Mouse (Mus musculus) midbrain, postnatal 0 days (tissue): ENCODE data around the gene Rplp2. TPM values are rescaled to one million over a fixed set of nuclear protein-coding genes. Genes with fewer than 3 reads are reported as not detected.

Experiments used
- ATAC-seq: fragments of 200-750 bp; cut with Nextera tagmentation; 2 replicates; pipeline ENCODE4 v1.8.0; 2017; ENCODE audit warnings: moderate number of reproducible peaks, mild to moderate bottlenecking, moderate TSS enrichment, moderate library complexity; ENCODE audit not compliant: low FRiP score
- DNase-seq: peaks from one replicate; pipeline ENCODE4 v3.0.0-alpha.2; 2015; ENCODE audit warnings: low spot score
- H3K27ac ChIP-seq: fragments of 300-500 bp; sonication (generic); 2 replicates; pipeline ENCODE4 v1.5.1; 2014; ENCODE audit warnings: low read depth, mild to moderate bottlenecking, low read length, mixed read lengths
- H3K27me3 ChIP-seq: fragments of 300-500 bp; sonication (generic); 2 replicates; pipeline ENCODE4 v1.6.1; 2014; ENCODE audit warnings: low read length, control low read depth, mixed read lengths; ENCODE audit not compliant: insufficient read depth
- H3K36me3 ChIP-seq: fragments of 300-500 bp; sonication (generic); 2 replicates; pipeline ENCODE4 v1.6.1; 2014; ENCODE audit warnings: low read length, control low read depth, mixed read lengths; ENCODE audit not compliant: insufficient read depth
- H3K4me1 ChIP-seq: fragments of 300-500 bp; sonication (generic); 2 replicates; pipeline ENCODE4 v1.6.1; 2014; ENCODE audit warnings: mild to moderate bottlenecking, control low read depth, antibody characterized with exemption, low read length, mixed read lengths; ENCODE audit not compliant: insufficient read depth
- H3K4me2 ChIP-seq: fragments of 300-500 bp; sonication (generic); 2 replicates; pipeline ENCODE4 v1.6.1; 2014; ENCODE audit warnings: low read depth, mild to moderate bottlenecking, low read length, mixed read lengths; ENCODE audit not compliant: poor library complexity, severe bottlenecking
- H3K4me3 ChIP-seq: fragments of 300-500 bp; sonication (generic); 2 replicates; pipeline ENCODE4 v1.5.1; 2014; ENCODE audit warnings: low read depth, mild to moderate bottlenecking, low read length, moderate library complexity
- H3K9ac ChIP-seq: fragments of 300-500 bp; sonication (generic); replicated peaks from 2 replicates; pipeline ENCODE4 v1.6.1; 2014; ENCODE audit warnings: mild to moderate bottlenecking, low read length, moderate library complexity, mixed read lengths; ENCODE audit not compliant: poor library complexity, severe bottlenecking
- H3K9me3 ChIP-seq: fragments of 300-500 bp; sonication (generic); 2 replicates; pipeline ENCODE4 v1.6.1; 2016; ENCODE audit warnings: low read length, control low read depth
- CTCF ChIP-seq: IDR thresholded peaks from 2 replicates; pipeline ENCODE4 v1.5.1; 2016; ENCODE audit warnings: antibody characterized with exemption, mild to moderate bottlenecking
- WGBS: fragments of 180-500 bp; shearing (Covaris S2); extraction: QIAGEN DNeasy Blood & Tissue Kit; methylation state at CpG from one replicate; pipeline ENCODE4 v1.1.7; 2014; 5-methylcytosine and 5-hydroxymethylcytosine counted together
- polyA plus RNA-seq: library from polyadenylated mRNA; unstranded; fragments of >200 nt; fragmentation: Nextera tagmentation; extraction: Ambion mirVana; gene quantifications from 2 replicates; pipeline ENCODE4 v1.2.1, GENCODE M21; 2015
- total RNA-seq: library from RNA; depleted of rRNA; stranded (reverse); fragments of >200 nt; gene quantifications from 2 replicates; pipeline ENCODE4 v1.2.3, GENCODE M21; 2014

Gene Rplp2
- total and polyA plus RNA-seq, 2 experiments from 2014 or later: 180 to 852 TPM

DNA sequence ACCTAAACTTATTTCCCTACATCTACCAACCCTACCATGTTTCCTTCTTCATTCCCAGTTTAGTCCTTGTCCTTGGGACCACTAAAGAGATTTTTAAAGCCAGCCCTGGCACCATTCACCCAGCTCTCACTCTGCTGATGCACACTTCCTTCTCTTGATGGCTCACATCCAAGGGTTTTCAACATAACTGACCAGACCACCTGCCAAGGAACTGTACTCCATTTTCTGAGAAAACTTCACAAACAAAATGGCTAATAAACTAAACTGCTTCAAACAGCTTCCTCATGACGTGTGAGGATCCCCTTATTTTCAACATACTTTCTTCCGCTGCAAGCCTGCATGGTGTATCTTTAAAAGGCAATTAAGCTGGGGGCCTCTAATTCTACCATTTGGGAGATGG is 6.5 kb downstream of the Rplp2 start:
- no peak overlapping the region for H3K4me2 ChIP-seq
- no peak for TF ChIP-seq CTCF
- no peak overlapping the region for H3K27ac ChIP-seq
- no peak overlapping the region for H3K4me3 ChIP-seq
- H3K36me3 ChIP-seq: peaks cover 23% of the 10 kb centered on the region
- 75% methylated on average over 2 of the region's 2 CpGs for WGBS
- ATAC-seq (no peak), DNase-seq (no peak)
- H3K9ac ChIP-seq: no peak overlapping the region
- H3K27me3 ChIP-seq: no peaks in the 10 kb centered on the region
- peaks cover 5% of the 10 kb centered on the region; the same call in 1 of the 2 replicates for H3K4me1 ChIP-seq
- no peaks in the 10 kb centered on the region for H3K9me3 ChIP-seq

DNA sequence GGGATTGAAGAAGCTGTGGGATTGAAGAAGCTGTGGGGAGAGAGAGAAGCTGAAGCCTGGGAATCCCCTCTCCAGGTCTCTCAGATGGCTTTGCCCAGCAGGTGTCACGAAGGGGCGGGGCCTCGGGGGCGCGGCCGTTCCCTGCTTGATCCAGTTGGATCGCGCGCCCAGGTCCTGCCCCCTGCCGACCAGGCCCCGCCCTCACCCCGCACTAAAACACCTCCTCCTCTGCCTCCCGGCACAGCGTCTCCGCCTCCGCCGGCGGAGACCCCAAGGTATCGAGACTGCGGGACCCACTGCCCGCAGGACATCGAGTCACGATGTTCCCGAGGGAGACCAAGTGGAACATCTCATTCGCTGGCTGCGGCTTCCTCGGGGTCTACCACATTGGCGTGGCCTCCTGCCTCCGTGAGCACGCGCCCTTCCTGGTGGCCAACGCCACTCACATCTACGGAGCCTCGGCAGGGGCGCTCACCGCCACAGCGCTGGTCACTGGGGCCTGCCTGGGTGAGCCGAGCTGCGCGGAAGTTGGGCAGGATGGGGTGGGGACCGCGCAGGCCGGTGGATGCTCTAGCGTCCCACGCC is 7.9 kb downstream of the Rplp2 start, which contains the start of gene Pnpla2:
Gene Pnpla2, plus strand, starts transcription at position 232 of the 585 bp plus-strand sequence.
- DNase-seq: peak; percentile 91
- Histone ChIP-seq H3K4me2 (peak within 1 kb of the TSS; percentile 89), H3K4me1 (peaks cover 5% of the 10 kb centered on the region; the same call in 1 of the 2 replicates), H3K36me3 (peaks cover 35% of the 10 kb centered on the region), H3K27ac (peak within 1 kb of the TSS; percentile 76), H3K27me3 (no peaks in the 10 kb centered on the region), H3K4me3 (peak within 1 kb of the TSS; percentile 74), H3K9me3 (no peaks in the 10 kb centered on the region), H3K9ac (peak within 1 kb of the TSS; percentile 74)
- WGBS: under 1% methylated on average over 42 of the region's 45 CpGs
- peak; percentile 81 for ATAC-seq
- TF ChIP-seq CTCF: peak; percentile 45; the same call in 1 of the 2 replicates

- peak; percentile 25 for ATAC-seq
- Histone ChIP-seq H3K4me3 (peak overlapping the region; percentile 74), H3K27ac (peak overlapping the region; percentile 76), H3K9me3 (no peaks in the 10 kb centered on the region), H3K9ac (peak overlapping the region; percentile 74), H3K4me1 (peaks cover 5% of the 10 kb centered on the region; the same call in 1 of the 2 replicates), H3K4me2 (peak overlapping the region; percentile 89), H3K36me3 (peaks cover 37% of the 10 kb centered on the region), H3K27me3 (peaks cover 3% of the 10 kb centered on the region; the same call in 1 of the 2 replicates)
- under 1% methylated on average over 23 of the region's 23 CpGs for WGBS
- no peak for TF ChIP-seq CTCF
- DNase-seq: peak; percentile 68
These were observed 8.6 kb downstream of the Rplp2 start for GRCm38 (mm10) chr7:141455610-141456314.

DNA sequence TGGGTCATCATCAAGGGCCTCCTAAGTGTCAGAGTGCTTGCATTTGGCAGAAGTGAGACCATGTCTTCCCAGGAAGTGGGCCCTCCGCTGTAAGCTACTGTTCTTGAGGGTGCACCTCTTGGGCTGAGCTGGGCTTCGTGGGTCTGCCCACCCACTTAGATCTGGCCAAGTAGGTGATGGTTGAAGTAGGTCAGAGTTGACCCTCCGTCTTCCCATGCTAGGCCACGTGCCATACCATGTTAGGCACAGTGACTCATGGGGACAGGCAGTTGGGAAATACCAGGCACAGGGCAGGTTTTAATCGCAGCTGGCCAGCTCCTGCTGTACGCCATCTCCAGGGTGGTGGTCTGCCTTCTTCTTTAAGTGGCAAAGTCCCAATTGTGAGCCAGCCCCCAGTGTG is 9.6 kb downstream of the Rplp2 start:
- Histone ChIP-seq H3K4me2 (no peak overlapping the region), H3K9ac (no peak overlapping the region), H3K4me3 (no peak overlapping the region), H3K4me1 (peaks cover 8% of the 10 kb centered on the region), H3K36me3 (peaks cover 34% of the 10 kb centered on the region), H3K27ac (no peak overlapping the region), H3K27me3 (peaks cover 12% of the 10 kb centered on the region; the same call in 1 of the 2 replicates), H3K9me3 (no peaks in the 10 kb centered on the region)
- 92% methylated on average over 6 of the region's 6 CpGs for WGBS
- TF ChIP-seq CTCF: no peak
- DNase-seq (no peak), ATAC-seq (no peak)

DNA sequence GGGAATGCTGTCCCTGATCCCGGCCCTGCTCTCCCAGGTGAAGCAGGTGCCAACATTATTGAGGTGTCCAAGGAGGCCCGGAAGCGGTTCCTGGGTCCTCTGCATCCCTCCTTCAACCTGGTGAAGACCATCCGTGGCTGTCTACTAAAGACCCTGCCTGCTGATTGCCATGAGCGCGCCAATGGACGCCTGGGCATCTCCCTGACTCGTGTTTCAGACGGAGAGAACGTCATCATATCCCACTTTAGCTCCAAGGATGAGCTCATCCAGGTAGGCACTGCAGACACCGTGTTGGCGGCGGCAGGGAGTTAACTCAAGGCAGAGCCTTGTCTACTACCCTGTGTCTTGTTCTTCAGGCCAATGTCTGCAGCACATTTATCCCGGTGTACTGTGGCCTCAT is 10.1 kb downstream of the Rplp2 start:
- ATAC-seq (no peak), DNase-seq (no peak)
- Histone ChIP-seq H3K4me1 (peaks cover 11% of the 10 kb centered on the region), H3K27ac (no peak overlapping the region), H3K4me2 (no peak overlapping the region), H3K9me3 (no peaks in the 10 kb centered on the region), H3K4me3 (no peak overlapping the region), H3K36me3 (peaks cover 29% of the 10 kb centered on the region), H3K9ac (no peak overlapping the region), H3K27me3 (peaks cover 16% of the 10 kb centered on the region)
- 91% methylated on average over 14 of the region's 14 CpGs for WGBS
- TF ChIP-seq CTCF: no peak
